Mouse (Mus musculus): ENCODE measurements around the gene Mcidas. TPM values are rescaled to one million over a fixed set of nuclear protein-coding genes. Genes with fewer than 3 reads are reported as not detected.

Gene Mcidas
- not detected for polyA plus RNA-seq (2017; shearing (Covaris generic))

GRCm38 (mm10) chr13:112993531-112994152 is at the start of gene Mcidas:
Gene Mcidas (plus strand): TSS chr13:112993845.

GRCm38 (mm10) chr13:112987532-112987943 is 6.1 kb upstream of the Mcidas start, which contains the start of gene Ccno:
Gene Ccno (plus strand): TSS chr13:112987802.

DNA sequence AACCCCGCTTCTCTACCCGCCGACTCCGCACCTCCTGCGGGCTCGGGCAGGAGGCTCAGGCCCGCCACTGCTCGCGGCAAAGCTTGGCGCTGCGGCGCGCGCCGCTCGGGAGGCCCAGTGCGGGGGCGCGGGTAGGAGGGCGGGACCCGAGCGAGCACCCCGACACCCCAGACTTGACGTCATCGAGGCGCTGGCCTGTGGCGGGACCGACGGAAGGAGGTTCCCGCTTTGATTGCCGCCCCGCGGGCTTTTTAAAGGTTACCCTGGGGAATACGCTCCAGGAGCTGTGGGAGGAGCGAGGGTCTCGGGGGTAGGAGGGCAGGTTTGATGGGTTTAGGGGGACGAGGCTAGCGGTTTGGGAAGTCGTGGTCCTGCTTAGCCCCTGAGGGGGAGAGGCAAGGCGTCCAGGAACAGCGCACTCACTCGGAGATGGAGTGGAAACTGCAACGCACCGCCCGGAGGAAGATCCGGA is 41.3 kb downstream of the Mcidas start, which contains the start of gene Cdc20b:
Gene Cdc20b (plus strand): TSS at position 162 of the 472 bp plus-strand sequence.

DNA sequence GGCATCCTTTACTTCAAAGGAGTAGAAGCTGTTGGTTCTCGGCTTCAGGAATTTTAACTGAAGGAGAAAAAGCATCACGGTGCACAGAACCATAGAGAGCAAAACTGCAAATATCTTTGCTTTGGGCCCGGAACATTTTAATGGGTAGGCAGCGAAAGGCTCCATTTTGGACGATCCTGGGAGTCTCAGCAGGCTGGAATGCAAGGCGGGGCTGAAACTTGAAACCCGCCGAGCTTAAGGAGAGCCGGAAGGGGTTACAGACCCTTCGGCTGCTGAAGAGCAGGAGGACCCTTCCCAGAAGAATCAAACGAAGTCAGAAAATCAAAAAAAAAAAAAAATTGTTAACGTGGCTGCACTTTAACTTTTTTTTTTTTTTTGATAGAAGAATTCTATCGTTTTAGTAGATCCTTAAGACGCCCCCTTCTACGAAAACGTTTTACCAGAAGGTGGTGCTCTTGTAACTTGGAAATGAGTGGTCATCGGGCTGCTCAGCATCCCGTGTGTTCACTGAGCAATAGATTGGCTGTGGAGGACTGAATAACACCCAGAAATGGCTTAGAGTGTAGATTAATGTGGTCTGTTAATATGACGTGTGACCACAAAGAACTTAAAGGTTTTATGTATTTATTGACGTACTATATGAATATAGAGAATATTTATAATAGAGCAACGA is 52.7 kb downstream of the Mcidas start, which contains the start of gene Gpx8:
Gene Gpx8 (minus strand): TSS at position 200 of the 673 bp plus-strand sequence.

Other genes with a start within 250 kb of the Mcidas start
- 8.8 TPM for gene Plpp1, start 193.1 kb upstream of the Mcidas start, polyA plus RNA-seq (2017; shearing (Covaris generic))
- 96.0 TPM for gene Mtrex, start 66.4 kb upstream of the Mcidas start, polyA plus RNA-seq (2017; shearing (Covaris generic))
- gene Dhx29, start 66.4 kb upstream of the Mcidas start, polyA plus RNA-seq (2017; shearing (Covaris generic)), result 41.5 TPM
- 0.22 TPM for gene Ccno, start 6.0 kb upstream of the Mcidas start, polyA plus RNA-seq (2017; shearing (Covaris generic))
- not detected for gene Cdc20b, start 41.3 kb downstream of the Mcidas start, polyA plus RNA-seq (2017; shearing (Covaris generic))
- not detected for gene Gpx8, start 52.6 kb downstream of the Mcidas start, polyA plus RNA-seq (2017; shearing (Covaris generic))
- 1.0 TPM for gene Gzma, start 107.1 kb downstream of the Mcidas start, polyA plus RNA-seq (2017; shearing (Covaris generic))
- 0.13 TPM for gene Esm1, start 215.8 kb downstream of the Mcidas start, polyA plus RNA-seq (2017; shearing (Covaris generic))
- gene Gzmk, start 232.1 kb downstream of the Mcidas start, polyA plus RNA-seq (2017; shearing (Covaris generic)), result 1.7 TPM